Mouse (Mus musculus) forebrain, embryonic 12.5 days (tissue): ENCODE measurements at regions not wholly inside any gene's neighbourhood (a gene's known extent, or its start where the extent isn't known, plus 50 kb on each side); places are given as distances from the start of the nearest gene placed in this dataset.
A peak's percentile ranks its signal among the peaks of the same experiment; 100 is the strongest.
"Not testable (repeated sequence)": the region's sequence is repeated elsewhere in the genome, so short reads cannot be mapped to it uniquely, and the experiment has no call there.

ENCODE experiments used
- ATAC-seq: fragments of 200-750 bp; cut with Nextera tagmentation; 2 replicates; pipeline ENCODE4 v1.8.0; 2017; ENCODE audit warnings: moderate TSS enrichment; ENCODE audit not compliant: low FRiP score
- H3K27ac ChIP-seq: fragments of 300-500 bp; sonication (generic); 2 replicates; pipeline ENCODE4 v1.5.1; 2016; ENCODE audit warnings: mild to moderate bottlenecking
- H3K27me3 ChIP-seq: fragments of 300-500 bp; sonication (generic); 2 replicates; pipeline ENCODE4 v1.6.1; 2016; ENCODE audit warnings: mild to moderate bottlenecking
- H3K36me3 ChIP-seq: fragments of 300-500 bp; sonication (generic); replicated peaks from 2 replicates; pipeline ENCODE4 v1.6.1; 2016; ENCODE audit warnings: mild to moderate bottlenecking
- H3K4me1 ChIP-seq: fragments of 300-500 bp; sonication (generic); 2 replicates; pipeline ENCODE4 v1.6.1; 2016
- H3K4me2 ChIP-seq: fragments of 300-500 bp; sonication (generic); 2 replicates; pipeline ENCODE4 v1.6.1; 2016; ENCODE audit warnings: mild to moderate bottlenecking, moderate library complexity
- H3K4me3 ChIP-seq: fragments of 300-500 bp; sonication (generic); replicated peaks from 2 replicates; pipeline ENCODE4 v1.5.1; 2016; ENCODE audit warnings: mild to moderate bottlenecking
- H3K9ac ChIP-seq: fragments of 300-500 bp; sonication (generic); 2 replicates; pipeline ENCODE4 v1.6.1; 2016; ENCODE audit warnings: mild to moderate bottlenecking
- H3K9me3 ChIP-seq: fragments of 300-500 bp; sonication (generic); 2 replicates; pipeline ENCODE4 v1.6.1; 2016
- WGBS: fragments of 180-500 bp; shearing (Covaris S2); methylation state at CpG from one replicate; pipeline ENCODE4 v1.1.7; 2016; 5-methylcytosine and 5-hydroxymethylcytosine counted together

GRCm38 (mm10) chr5:149857019-149857418, 161.5 kb upstream of the Rxfp2 start:
- no peaks in the 10 kb centered on the region for H3K27me3 ChIP-seq
- no peaks in the 10 kb centered on the region for H3K36me3 ChIP-seq
- H3K4me3 ChIP-seq: no peak overlapping the region
- WGBS: 82% methylated on average over 1 of the region's 1 CpGs
- H3K4me2 ChIP-seq: no peak overlapping the region
- H3K9ac ChIP-seq: no peak overlapping the region
- no peak overlapping the region for H3K27ac ChIP-seq
- H3K4me1 ChIP-seq: no peaks in the 10 kb centered on the region
- no peak for ATAC-seq
- H3K9me3 ChIP-seq: no peaks in the 10 kb centered on the region

- Histone ChIP-seq H3K9me3 (no peaks in the 10 kb centered on the region), H3K27ac (no peak overlapping the region), H3K4me2 (no peak overlapping the region), H3K36me3 (no peaks in the 10 kb centered on the region), H3K4me1 (no peaks in the 10 kb centered on the region), H3K27me3 (no peaks in the 10 kb centered on the region), H3K4me3 (no peak overlapping the region), H3K9ac (no peak overlapping the region)
- WGBS: 50% methylated on average over 4 of the region's 4 CpGs
- ATAC-seq: peak; percentile 46; the same call in 1 of the 2 replicates
Observed at GRCm38 (mm10) chr5:149861489-149861962, 156.9 kb upstream of the Rxfp2 start.

- Histone ChIP-seq H3K27ac (no peak overlapping the region), H3K4me1 (peaks cover 9% of the 10 kb centered on the region), H3K9me3 (no peaks in the 10 kb centered on the region), H3K9ac (no peak overlapping the region), H3K27me3 (no peaks in the 10 kb centered on the region), H3K4me3 (no peak overlapping the region), H3K4me2 (no peak overlapping the region), H3K36me3 (no peaks in the 10 kb centered on the region)
- ATAC-seq: no peak
- WGBS: 89% methylated on average over 7 of the region's 7 CpGs
Observed at GRCm38 (mm10) chr5:149867926-149868325, 150.5 kb upstream of the Rxfp2 start.

- no peak overlapping the region for H3K4me2 ChIP-seq
- no peak overlapping the region for H3K27ac ChIP-seq
- H3K9me3 ChIP-seq: no peaks in the 10 kb centered on the region
- no peaks in the 10 kb centered on the region for H3K27me3 ChIP-seq
- H3K4me3 ChIP-seq: no peak overlapping the region
- H3K36me3 ChIP-seq: no peaks in the 10 kb centered on the region
- H3K4me1 ChIP-seq: peaks cover 9% of the 10 kb centered on the region
- no peak overlapping the region for H3K9ac ChIP-seq
- ATAC-seq: no peak
- 89% methylated on average over 5 of the region's 5 CpGs for WGBS
Observed at GRCm38 (mm10) chr5:149869441-149869840, 149.0 kb upstream of the Rxfp2 start.

GRCm38 (mm10) chr5:149870596-149870995, 147.9 kb upstream of the Rxfp2 start:
- ATAC-seq: no peak
- Histone ChIP-seq H3K9ac (no peak overlapping the region), H3K27ac (no peak overlapping the region), H3K36me3 (no peaks in the 10 kb centered on the region), H3K4me1 (peaks cover 9% of the 10 kb centered on the region), H3K27me3 (no peaks in the 10 kb centered on the region), H3K9me3 (no peaks in the 10 kb centered on the region), H3K4me3 (no peak overlapping the region), H3K4me2 (no peak overlapping the region)
- WGBS: 80% methylated on average over 2 of the region's 2 CpGs

GRCm38 (mm10) chr5:149871521-149871920, 147.0 kb upstream of the Rxfp2 start:
- Histone ChIP-seq H3K9ac (no peak overlapping the region), H3K4me3 (no peak overlapping the region), H3K9me3 (no peaks in the 10 kb centered on the region), H3K27me3 (no peaks in the 10 kb centered on the region), H3K36me3 (no peaks in the 10 kb centered on the region), H3K27ac (no peak overlapping the region), H3K4me2 (no peak overlapping the region), H3K4me1 (peaks cover 9% of the 10 kb centered on the region)
- no peak for ATAC-seq
- WGBS: 27% methylated on average over 2 of the region's 2 CpGs

- Histone ChIP-seq H3K27me3 (no peaks in the 10 kb centered on the region), H3K4me3 (no peak overlapping the region), H3K27ac (no peak overlapping the region), H3K9me3 (no peaks in the 10 kb centered on the region), H3K36me3 (no peaks in the 10 kb centered on the region), H3K4me1 (peaks cover 9% of the 10 kb centered on the region), H3K4me2 (no peak overlapping the region), H3K9ac (no peak overlapping the region)
- ATAC-seq: no peak
- 26% methylated on average over 9 of the region's 9 CpGs for WGBS
Observed at GRCm38 (mm10) chr5:149873482-149874002, 144.9 kb upstream of the Rxfp2 start.

GRCm38 (mm10) chr5:149874342-149874741, 144.1 kb upstream of the Rxfp2 start:
- WGBS: 84% methylated on average over 2 of the region's 2 CpGs
- no peak overlapping the region for H3K4me2 ChIP-seq
- H3K27me3 ChIP-seq: no peaks in the 10 kb centered on the region
- no peak overlapping the region for H3K4me3 ChIP-seq
- no peaks in the 10 kb centered on the region for H3K9me3 ChIP-seq
- no peak for ATAC-seq
- peaks cover 9% of the 10 kb centered on the region for H3K4me1 ChIP-seq
- no peaks in the 10 kb centered on the region for H3K36me3 ChIP-seq
- no peak overlapping the region for H3K27ac ChIP-seq
- no peak overlapping the region for H3K9ac ChIP-seq

GRCm38 (mm10) chr5:149892453-149892852, 126.0 kb upstream of the Rxfp2 start:
- H3K9ac ChIP-seq, H3K27me3 ChIP-seq, H3K36me3 ChIP-seq, ATAC-seq, H3K4me2 ChIP-seq, H3K27ac ChIP-seq, H3K4me1 ChIP-seq, H3K9me3 ChIP-seq, H3K4me3 ChIP-seq: not testable (repeated sequence)

- Histone ChIP-seq H3K9ac (no peak overlapping the region), H3K4me1 (no peaks in the 10 kb centered on the region), H3K27me3 (no peaks in the 10 kb centered on the region), H3K4me3 (no peak overlapping the region), H3K27ac (no peak overlapping the region), H3K36me3 (no peaks in the 10 kb centered on the region), H3K9me3 (no peaks in the 10 kb centered on the region), H3K4me2 (no peak overlapping the region)
- WGBS: 76% methylated on average over 3 of the region's 3 CpGs
- ATAC-seq: no peak
Observed at GRCm38 (mm10) chr5:149906927-149907326, 111.5 kb upstream of the Rxfp2 start.

GRCm38 (mm10) chr5:149908376-149909078, 109.9 kb upstream of the Rxfp2 start:
- no peak overlapping the region for H3K4me2 ChIP-seq
- ATAC-seq: no peak
- no peak overlapping the region for H3K9ac ChIP-seq
- no peak overlapping the region for H3K4me3 ChIP-seq
- no peak overlapping the region for H3K27ac ChIP-seq
- no peaks in the 10 kb centered on the region for H3K36me3 ChIP-seq
- no peaks in the 10 kb centered on the region for H3K9me3 ChIP-seq
- WGBS: 80% methylated on average over 4 of the region's 4 CpGs
- H3K4me1 ChIP-seq: no peaks in the 10 kb centered on the region
- H3K27me3 ChIP-seq: no peaks in the 10 kb centered on the region

GRCm38 (mm10) chr5:149909108-149909739, 109.3 kb upstream of the Rxfp2 start:
- H3K27ac ChIP-seq: no peak overlapping the region
- no peak overlapping the region for H3K4me3 ChIP-seq
- no peaks in the 10 kb centered on the region for H3K9me3 ChIP-seq
- no peaks in the 10 kb centered on the region for H3K27me3 ChIP-seq
- H3K4me1 ChIP-seq: no peaks in the 10 kb centered on the region
- no peak overlapping the region for H3K9ac ChIP-seq
- ATAC-seq: no peak
- H3K4me2 ChIP-seq: no peak overlapping the region
- H3K36me3 ChIP-seq: no peaks in the 10 kb centered on the region
- 83% methylated on average over 13 of the region's 13 CpGs for WGBS

GRCm38 (mm10) chr5:149909971-149910370, 108.5 kb upstream of the Rxfp2 start:
- Histone ChIP-seq H3K9me3 (no peaks in the 10 kb centered on the region), H3K4me3 (no peak overlapping the region), H3K27me3 (no peaks in the 10 kb centered on the region), H3K9ac (no peak overlapping the region), H3K4me1 (no peaks in the 10 kb centered on the region), H3K36me3 (no peaks in the 10 kb centered on the region), H3K4me2 (no peak overlapping the region), H3K27ac (no peak overlapping the region)
- 63% methylated on average over 8 of the region's 8 CpGs for WGBS
- ATAC-seq: no peak
